ENCODE assay signal across 8 mouse cellular contexts in the genomic region with DNA sequence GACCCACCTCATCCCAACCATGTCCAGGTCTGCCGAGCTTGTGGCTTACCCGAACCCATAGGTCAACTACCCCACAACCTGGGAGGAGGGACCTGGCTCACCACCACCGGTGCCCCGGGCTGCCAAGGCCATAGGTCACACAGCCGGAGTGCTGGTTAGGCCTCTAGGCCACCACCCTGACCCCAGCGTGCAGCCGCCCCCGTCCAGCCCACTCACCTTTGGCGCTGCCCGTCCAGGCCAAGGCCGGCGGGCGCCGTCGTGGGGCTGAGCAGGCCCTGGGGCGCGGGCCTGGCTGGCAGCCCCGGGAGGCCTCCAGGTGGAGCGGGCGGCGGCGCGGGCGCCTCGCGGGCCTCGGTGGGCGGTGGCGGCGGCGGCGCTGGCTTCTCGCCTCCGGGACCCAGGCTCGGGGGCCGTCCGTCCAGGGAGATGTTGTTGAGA. TPM values are rescaled to one million over a fixed set of nuclear protein-coding genes. Genes with fewer than 3 reads are reported as not detected.
DNase-seq lines count a peak whose midpoint lies in the region; ATAC-seq and TF ChIP-seq lines count a peak whose summit lies in the region.

No protein-coding gene starts in this region.

- H3K4me2 ChIP-seq in hindbrain, embryonic 13.5 days: peak overlapping the region; percentile 75
- H3K4me2 ChIP-seq in liver, embryonic 15.5 days: peak overlapping the region; percentile 98
- peak overlapping the region; percentile 95 for H3K4me2 ChIP-seq in stomach, postnatal 0 days (replicated peaks; ENCODE audit: low read depth)

- H3K27me3 ChIP-seq in heart, embryonic 10.5 days (ENCODE audit: insufficient read depth, poor library complexity, severe bottlenecking): peaks cover 4% of the 10 kb centered on the region
- H3K27me3 ChIP-seq in hindbrain, embryonic 13.5 days: peaks cover 16% of the 10 kb centered on the region
- peaks cover 9% of the 10 kb centered on the region; the same call in 1 of the 2 replicates for H3K27me3 ChIP-seq in liver, embryonic 15.5 days
- no peaks in the 10 kb centered on the region for H3K27me3 ChIP-seq in stomach, postnatal 0 days (ENCODE audit: control insufficient read depth, insufficient read depth, low read length)

- peak overlapping the region; percentile 94 for H3K9ac ChIP-seq in hindbrain, embryonic 13.5 days
- peak overlapping the region; percentile 91 for H3K9ac ChIP-seq in liver, embryonic 15.5 days
- peak overlapping the region; percentile 90 for H3K9ac ChIP-seq in stomach, postnatal 0 days (ENCODE audit: low read length)

- H3K9me3 ChIP-seq in heart, embryonic 10.5 days: no peaks in the 10 kb centered on the region
- no peaks in the 10 kb centered on the region for H3K9me3 ChIP-seq in hindbrain, embryonic 13.5 days
- H3K9me3 ChIP-seq in liver, embryonic 15.5 days (replicated peaks): no peaks in the 10 kb centered on the region
- H3K9me3 ChIP-seq in stomach, postnatal 0 days (ENCODE audit: control insufficient read depth, low read length): no peaks in the 10 kb centered on the region

- H3K36me3 ChIP-seq in heart, embryonic 10.5 days: peaks cover 32% of the 10 kb centered on the region
- H3K36me3 ChIP-seq in hindbrain, embryonic 13.5 days: peaks cover 27% of the 10 kb centered on the region
- peaks cover 9% of the 10 kb centered on the region; the same call in 1 of the 2 replicates for H3K36me3 ChIP-seq in liver, embryonic 15.5 days (replicated peaks)
- H3K36me3 ChIP-seq in stomach, postnatal 0 days (ENCODE audit: control insufficient read depth, insufficient read depth, low read length): no peaks in the 10 kb centered on the region

- H3K4me3 ChIP-seq in heart, embryonic 10.5 days: peak overlapping the region; percentile 92
- peak overlapping the region; percentile 87 for H3K4me3 ChIP-seq in hindbrain, embryonic 13.5 days
- peak overlapping the region; percentile 82 for H3K4me3 ChIP-seq in liver, embryonic 15.5 days (replicated peaks)
- peak overlapping the region; percentile 82 for H3K4me3 ChIP-seq in stomach, postnatal 0 days (ENCODE audit: low read depth, low read length)

- ATAC-seq in hindbrain, embryonic 13.5 days (ENCODE audit: low FRiP score): peak; percentile 40
- ATAC-seq in liver, embryonic 15.5 days (ENCODE audit: insufficient read depth): peak; percentile 56
- no peak for ATAC-seq in stomach, postnatal 0 days (ENCODE audit: low FRiP score, low TSS enrichment)

- under 1% methylated on average over 37 of the region's 37 CpGs for WGBS in heart, embryonic 10.5 days
- WGBS in hindbrain, embryonic 13.5 days: under 1% methylated on average over 25 of the region's 37 CpGs
- under 1% methylated on average over 31 of the region's 37 CpGs for WGBS in liver, embryonic 15.5 days (ENCODE audit: insufficient replicate concordance)
- 1% methylated on average over 16 of the region's 37 CpGs for WGBS in stomach, postnatal 0 days

- no peak for TF ChIP-seq EP300 in stomach, postnatal 0 days (optimal IDR thresholded peaks at IDR 0.05)

- peak; percentile 82 for DNase-seq in heart, embryonic 10.5 days (ENCODE audit: low spot score)
- no peak for DNase-seq in heart, postnatal 14 days
- DNase-seq in A20 (ENCODE audit: low read depth, low spot score): peak; percentile 36
- peak; percentile 76 for DNase-seq in cerebellum, adult 9-10 months
- no peak for DNase-seq in stomach, postnatal 0 days (ENCODE audit: low spot score)
- DNase-seq in layer of hippocampus, postnatal 10 days (ENCODE audit: low spot score in 2 of 2): no peak

- TF ChIP-seq CTCF in stomach, postnatal 0 days (IDR thresholded peaks at IDR 0.05; ENCODE audit: low read depth): no peak

- H3K4me1 ChIP-seq in heart, embryonic 10.5 days: peaks cover 69% of the 10 kb centered on the region
- H3K4me1 ChIP-seq in hindbrain, embryonic 13.5 days (replicated peaks): peaks cover 48% of the 10 kb centered on the region
- H3K4me1 ChIP-seq in liver, embryonic 15.5 days (replicated peaks): peaks cover 64% of the 10 kb centered on the region
- 0 out of 2 replicates have a peak, but pooled peaks cover 4% of the 10 kb centered on the region for H3K4me1 ChIP-seq in stomach, postnatal 0 days (replicated peaks; ENCODE audit: control insufficient read depth, insufficient read depth)

- peak overlapping the region; percentile 95 for H3K27ac ChIP-seq in heart, embryonic 10.5 days
- H3K27ac ChIP-seq in hindbrain, embryonic 13.5 days: peak overlapping the region; percentile 81
- H3K27ac ChIP-seq in liver, embryonic 15.5 days (replicated peaks): peak overlapping the region; percentile 82
- peak overlapping the region; percentile 56; the same call in 1 of the 2 replicates for H3K27ac ChIP-seq in stomach, postnatal 0 days (replicated peaks)

- intact Hi-C loops in heart, postnatal 14 days (cut with DNase I): no loop called here

RNA-seq across cellular contexts. Expression of a gene that starts 0.4 kb away (rescaled TPM):
- 12.4 and 13.1 TPM in 2 replicates for polyA plus RNA-seq in heart, embryonic 10.5 days (2016; fragmentation: Nextera tagmentation; extraction: Ambion mirVana)
- 10 to 100 TPM; 14.3 to 14.6 TPM for total RNA-seq in heart, postnatal 14 days (2021)
- polyA plus RNA-seq in hindbrain, embryonic 13.5 days (2015; fragmentation: Nextera tagmentation; extraction: Ambion mirVana): 19.8 and 20.8 TPM in 2 replicates
- polyA plus RNA-seq in liver, embryonic 15.5 days (2015; fragmentation: Nextera tagmentation; extraction: Ambion mirVana): 3.4 and 3.5 TPM in 2 replicates
- polyA plus RNA-seq in stomach, postnatal 0 days (2015; fragmentation: Nextera tagmentation; extraction: Ambion mirVana): 7.5 and 8.5 TPM in 2 replicates
- 10 to 100 TPM; 38.6 to 40.1 TPM for total RNA-seq in layer of hippocampus, postnatal 10 days (2021)

RNA-seq across cellular contexts. Expression of a gene that starts 15.7 kb away (rescaled TPM):
- 332 and 360 TPM in 2 replicates for polyA plus RNA-seq in heart, embryonic 10.5 days (2016; fragmentation: Nextera tagmentation; extraction: Ambion mirVana)
- total RNA-seq in heart, postnatal 14 days (2021): 100 to 1,000 TPM; 460 to 507 TPM
- 444 and 445 TPM in 2 replicates for polyA plus RNA-seq in hindbrain, embryonic 13.5 days (2015; fragmentation: Nextera tagmentation; extraction: Ambion mirVana)
- 223 and 320 TPM in 2 replicates for polyA plus RNA-seq in liver, embryonic 15.5 days (2015; fragmentation: Nextera tagmentation; extraction: Ambion mirVana)
- polyA plus RNA-seq in stomach, postnatal 0 days (2015; fragmentation: Nextera tagmentation; extraction: Ambion mirVana): 604 and 680 TPM in 2 replicates
- total RNA-seq in layer of hippocampus, postnatal 10 days (2021): 100 to 1,000 TPM; 654 to 715 TPM

RNA-seq across cellular contexts. Expression of a gene that starts 16.8 kb away (rescaled TPM):
- polyA plus RNA-seq in heart, embryonic 10.5 days (2016; fragmentation: Nextera tagmentation; extraction: Ambion mirVana): 0.16 and 0.68 TPM in 2 replicates
- not detected for total RNA-seq in heart, postnatal 14 days (2021)
- polyA plus RNA-seq in hindbrain, embryonic 13.5 days (2015; fragmentation: Nextera tagmentation; extraction: Ambion mirVana): not detected in 2 replicates
- not detected in 2 replicates for polyA plus RNA-seq in liver, embryonic 15.5 days (2015; fragmentation: Nextera tagmentation; extraction: Ambion mirVana)
- 1.2 and 1.8 TPM in 2 replicates for polyA plus RNA-seq in stomach, postnatal 0 days (2015; fragmentation: Nextera tagmentation; extraction: Ambion mirVana)
- not detected for total RNA-seq in layer of hippocampus, postnatal 10 days (2021)

RNA-seq across cellular contexts. Expression of a gene that starts 47.2 kb away (rescaled TPM):
- 23.6 and 30.8 TPM in 2 replicates for polyA plus RNA-seq in heart, embryonic 10.5 days (2016; fragmentation: Nextera tagmentation; extraction: Ambion mirVana)
- total RNA-seq in heart, postnatal 14 days (2021): 10 to 100 TPM; 43.1 to 63.7 TPM
- 1.9 and 2.1 TPM in 2 replicates for polyA plus RNA-seq in hindbrain, embryonic 13.5 days (2015; fragmentation: Nextera tagmentation; extraction: Ambion mirVana)
- 1.6 and 1.9 TPM in 2 replicates for polyA plus RNA-seq in liver, embryonic 15.5 days (2015; fragmentation: Nextera tagmentation; extraction: Ambion mirVana)
- 29.7 and 34.9 TPM in 2 replicates for polyA plus RNA-seq in stomach, postnatal 0 days (2015; fragmentation: Nextera tagmentation; extraction: Ambion mirVana)
- total RNA-seq in layer of hippocampus, postnatal 10 days (2021): 1 to 10 TPM; 8.1 to 9.6 TPM

Comparison
In these comparisons a context has a peak if more than half of its experiments do, and no peak if none do; other contexts are left out.
1. DNase-seq: peak in heart, embryonic 10.5 days (single experiment), A20 (single experiment) and cerebellum, adult 9-10 months (single experiment); none in heart, postnatal 14 days (0 of 2), stomach, postnatal 0 days (single experiment) and layer of hippocampus, postnatal 10 days (0 of 2).
2. Peak in every context shown above with its lines, with median percentiles within 50 percentile points of each other: H3K27ac ChIP-seq, H3K4me3 ChIP-seq, H3K4me2 ChIP-seq and H3K9ac ChIP-seq.